Mouse (Mus musculus) spleen, embryonic (tissue): ENCODE data around the gene Olfr1317.

ENCODE experiments used
- CTCF ChIA-PET: fragments of 350-600 bp; sonication (Branson Sonifier 250); formaldehyde crosslinking; loops from one replicate; lab custom pipeline; 2022; lab: Charles Lee

The Olfr1317 gene

GRCm38 (mm10) chr2:112140029-112140428 is at the start of gene Olfr1317:
Gene Olfr1317 (plus strand): TSS chr2:112140329.
- CTCF ChIA-PET, result no interaction called here

- CTCF ChIA-PET, result no interaction called here
Measured at GRCm38 (mm10) chr2:112096681-112097080, 43.4 kb upstream of the Olfr1317 start, which contains the start of gene Olfr1314. Gene Olfr1314 (minus strand): TSS chr2:112096781.

- CTCF ChIA-PET, result no interaction called here
Measured at GRCm38 (mm10) chr2:112115340-112115739, 24.8 kb upstream of the Olfr1317 start, which contains the start of gene Olfr1315-ps1. Gene Olfr1315-ps1 (minus strand): TSS chr2:112115440.

- CTCF ChIA-PET, result no interaction called here
Measured at GRCm38 (mm10) chr2:112134877-112135276, 5.3 kb upstream of the Olfr1317 start, which contains the start of gene Olfr1316. Gene Olfr1316 (minus strand): TSS chr2:112134977.

- CTCF ChIA-PET, result no interaction called here
Measured at GRCm38 (mm10) chr2:112153898-112154297, 13.8 kb downstream of the Olfr1317 start, which contains the start of gene Olfr1318. Gene Olfr1318 (plus strand): TSS chr2:112154198.
